Mouse (Mus musculus) kidney, adult 2 months (tissue): ENCODE measurements around the gene Knop1. TPM values are rescaled to one million over a fixed set of nuclear protein-coding genes. Genes with fewer than 3 reads are reported as not detected.

Experiments used
- DNase-seq: peaks from one replicate; pipeline ENCODE4 v3.0.0; 2021
- H3K27ac ChIP-seq: fragments of 200-500 bp; 2 replicates; pipeline ENCODE4 v1.5.1; 2012; ENCODE audit warnings: low read depth, low read length, control low read depth, inconsistent platforms; ENCODE audit not compliant: insufficient read depth
- H3K27me3 ChIP-seq: fragments of 200-500 bp; replicated peaks from 2 replicates; pipeline ENCODE4 v1.6.1; 2012; ENCODE audit warnings: mild to moderate bottlenecking, moderate library complexity, low read length, inconsistent platforms; ENCODE audit not compliant: control insufficient read depth, insufficient read depth
- H3K36me3 ChIP-seq: fragments of 200-500 bp; 2 replicates; pipeline ENCODE4 v1.6.1; 2012; ENCODE audit warnings: mild to moderate bottlenecking, moderate library complexity, low read length, inconsistent platforms; ENCODE audit not compliant: control insufficient read depth, insufficient read depth
- H3K4me1 ChIP-seq: fragments of 200-500 bp; 2 replicates; pipeline ENCODE4 v1.6.1; 2011; ENCODE audit warnings: low read length; ENCODE audit not compliant: control insufficient read depth, insufficient read depth
- H3K4me3 ChIP-seq: fragments of 200-500 bp; 2 replicates; pipeline ENCODE4 v1.5.1; 2011; ENCODE audit warnings: mild to moderate bottlenecking, low read depth, low read length, control low read depth; ENCODE audit not compliant: insufficient read depth
- CTCF ChIP-seq: fragments of 200-500 bp; conservative IDR thresholded peaks from 2 replicates; pipeline ENCODE4 v1.5.1; 2011; ENCODE audit warnings: low read depth, mild to moderate bottlenecking, control low read depth, low read length, moderate library complexity, mixed read lengths; ENCODE audit not compliant: insufficient read depth, insufficient read length
- POLR2A ChIP-seq: fragments of 200-500 bp; IDR thresholded peaks from one replicate; pipeline ENCODE4 v1.6.1; 2011; ENCODE audit warnings: low read depth, low read length, control low read depth
- WGBS: fragments of 180-500 bp; shearing (Covaris S2); methylation state at CpG from one replicate; pipeline ENCODE4 v1.1.7; 2018; 5-methylcytosine and 5-hydroxymethylcytosine counted together
- polyA plus RNA-seq: library from polyadenylated mRNA; depleted of rRNA; stranded (reverse); fragments of >200 nt; gene quantifications from 2 replicates; pipeline ENCODE4 v1.2.3, GENCODE M21; 2012

Knop1 gene
- polyA plus RNA-seq, 1 experiment, result 11.8 TPM

DNA sequence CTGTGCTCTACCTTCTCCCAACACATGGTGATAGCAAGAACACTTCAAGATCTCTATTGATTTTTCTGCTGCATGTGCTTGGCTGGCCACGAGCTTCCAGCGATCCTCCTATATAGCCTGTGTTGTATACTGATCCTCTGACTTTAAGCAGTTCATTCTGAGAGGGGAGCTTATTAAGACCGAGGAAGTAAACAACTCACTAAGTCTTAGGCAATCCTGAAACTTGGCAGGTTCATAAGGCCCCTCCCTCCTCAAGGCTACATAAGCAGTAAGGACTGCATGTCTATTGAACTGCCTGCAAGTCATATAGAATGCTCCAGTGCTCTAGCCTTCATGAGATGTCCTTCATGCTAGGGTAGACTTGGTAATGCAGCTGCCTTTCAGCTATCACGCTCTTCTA, 9.7 kb downstream of the Knop1 start:
- TF ChIP-seq CTCF (no peak), POLR2A (no peak)
- no peak overlapping the region for H3K4me3 ChIP-seq
- H3K27ac ChIP-seq, result no peak overlapping the region
- peaks cover 8% of the 10 kb centered on the region; the same call in 1 of the 2 replicates for H3K4me1 ChIP-seq
- no peak for DNase-seq
- H3K27me3 ChIP-seq, result no peaks in the 10 kb centered on the region
- 82% methylated on average over 4 of the region's 4 CpGs for WGBS
- H3K36me3 ChIP-seq, result peaks cover 5% of the 10 kb centered on the region

- 76% methylated on average over 5 of the region's 5 CpGs for WGBS
- no peak for TF ChIP-seq CTCF
- no peak for TF ChIP-seq POLR2A
- Histone ChIP-seq H3K27ac (no peak overlapping the region), H3K36me3 (peaks cover 5% of the 10 kb centered on the region), H3K4me3 (no peak overlapping the region), H3K27me3 (no peaks in the 10 kb centered on the region), H3K4me1 (peaks cover 8% of the 10 kb centered on the region; the same call in 1 of the 2 replicates)
- no peak for DNase-seq
Observed at GRCm38 (mm10) chr7:118845141-118845540, 10.9 kb downstream of the Knop1 start.

- 58% methylated on average over 4 of the region's 4 CpGs for WGBS
- H3K36me3 ChIP-seq, result peaks cover 5% of the 10 kb centered on the region
- no peaks in the 10 kb centered on the region for H3K4me1 ChIP-seq
- H3K27me3 ChIP-seq, result no peaks in the 10 kb centered on the region
- no peak overlapping the region for H3K4me3 ChIP-seq
- TF ChIP-seq CTCF (no peak), POLR2A (no peak)
- no peak overlapping the region for H3K27ac ChIP-seq
- DNase-seq, result no peak
Observed at GRCm38 (mm10) chr7:118842938-118843337, 13.1 kb downstream of the Knop1 start.

DNA sequence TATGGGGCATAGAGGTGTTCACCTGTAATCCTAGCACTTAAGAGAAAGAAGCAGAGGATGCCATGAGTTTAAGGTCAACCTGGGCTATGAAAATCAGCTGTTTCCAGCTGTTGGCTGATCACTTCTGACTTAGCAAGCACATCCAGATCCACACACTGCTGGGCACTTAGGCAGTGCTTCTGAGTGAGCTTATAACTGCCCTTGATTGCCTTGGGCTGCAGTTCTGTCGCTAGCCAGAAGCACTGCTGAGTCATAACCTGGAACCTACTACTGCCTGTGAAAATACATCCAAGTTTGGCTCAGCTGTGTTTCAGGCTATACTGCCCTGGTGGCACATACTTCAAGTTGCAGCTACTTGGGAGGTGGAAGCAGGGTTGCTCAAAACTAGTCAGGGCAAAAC, 14.3 kb downstream of the Knop1 start:
- WGBS, result 31% methylated on average over 1 of the region's 1 CpGs
- H3K4me3 ChIP-seq, result no peak overlapping the region
- no peaks in the 10 kb centered on the region for H3K4me1 ChIP-seq
- DNase-seq, result no peak
- no peak overlapping the region for H3K27ac ChIP-seq
- H3K27me3 ChIP-seq, result no peaks in the 10 kb centered on the region
- H3K36me3 ChIP-seq, result peaks cover 5% of the 10 kb centered on the region
- no peak for TF ChIP-seq POLR2A
- no peak for TF ChIP-seq CTCF

- WGBS, result 70% methylated on average over 8 of the region's 8 CpGs
- Histone ChIP-seq H3K36me3 (peaks cover 5% of the 10 kb centered on the region), H3K27me3 (no peaks in the 10 kb centered on the region), H3K4me3 (no peak overlapping the region), H3K27ac (no peak overlapping the region), H3K4me1 (no peaks in the 10 kb centered on the region)
- no peak for DNase-seq
- TF ChIP-seq CTCF, result no peak
- no peak for TF ChIP-seq POLR2A
Observed at GRCm38 (mm10) chr7:118841030-118841745, 14.9 kb downstream of the Knop1 start.

DNA sequence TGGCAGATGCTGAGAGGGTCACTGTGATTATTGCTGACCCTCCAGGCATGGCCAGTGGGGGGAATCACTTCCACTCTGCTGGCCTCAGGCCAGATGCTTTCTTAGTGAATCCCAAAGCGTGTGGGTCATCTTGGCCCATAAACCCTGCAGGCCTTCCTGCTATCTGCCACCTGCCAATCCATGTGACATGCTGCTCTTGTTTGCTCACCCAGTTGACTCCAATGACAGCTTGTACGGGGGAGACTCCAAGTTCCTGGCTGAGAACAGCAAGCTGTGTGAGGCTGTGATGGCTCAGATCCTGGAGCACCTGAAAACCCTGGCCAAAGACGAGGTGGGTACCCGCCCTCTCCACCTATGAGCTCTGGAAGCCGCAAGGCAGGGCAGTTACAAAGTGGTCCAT, 18.2 kb downstream of the Knop1 start:
- peak; percentile 30 for DNase-seq
- TF ChIP-seq POLR2A (no peak), CTCF (no peak)
- no peak overlapping the region for H3K4me3 ChIP-seq
- no peaks in the 10 kb centered on the region for H3K27me3 ChIP-seq
- H3K36me3 ChIP-seq, result no peaks in the 10 kb centered on the region; the same call in 1 of the 2 replicates
- WGBS, result 83% methylated on average over 5 of the region's 5 CpGs
- no peaks in the 10 kb centered on the region for H3K4me1 ChIP-seq
- H3K27ac ChIP-seq, result no peak overlapping the region

GRCm38 (mm10) chr7:118827975-118828416, 28.1 kb downstream of the Knop1 start:
- Histone ChIP-seq H3K4me3 (no peak overlapping the region), H3K27me3 (no peaks in the 10 kb centered on the region), H3K36me3 (no peaks in the 10 kb centered on the region), H3K27ac (no peak overlapping the region), H3K4me1 (no peaks in the 10 kb centered on the region)
- no peak for DNase-seq
- no peak for TF ChIP-seq CTCF
- TF ChIP-seq POLR2A, result no peak
- WGBS, result 77% methylated on average over 5 of the region's 5 CpGs
